Mouse (Mus musculus) liver, embryonic 14.5 days (tissue): ENCODE results near the gene Mical3.

ENCODE experiments used
- CTCF ChIP-seq: IDR thresholded peaks from 2 replicates; pipeline ENCODE4 v1.5.1; 2016; ENCODE audit warnings: antibody characterized with exemption, low read depth, control low read depth
- EP300 ChIP-seq: IDR thresholded peaks from 2 replicates; pipeline ENCODE4 v1.6.1; 2016; ENCODE audit warnings: antibody characterized with exemption, low read depth

GRCm38 (mm10) chr6:121064356-121065015, 66.3 kb downstream of the Mical3 start:
- no peak for TF ChIP-seq CTCF
- no peak for TF ChIP-seq EP300
